Mouse (Mus musculus) megakaryocyte, adult 5-6 weeks (primary cell): ENCODE results near the gene Cd300lf. TPM values are rescaled to one million over a fixed set of nuclear protein-coding genes. Genes with fewer than 3 reads are reported as not detected.

ENCODE experiments used
- ATAC-seq: 2 replicates; pipeline ENCODE4 v1.8.0; 2016; ENCODE audit warnings: mild to moderate bottlenecking, inconsistent platforms; ENCODE audit not compliant: poor library complexity, severe bottlenecking
- total RNA-seq, 2 experiments: library from RNA; stranded (forward) in 1 of 2; stranded (reverse) in 1 of 2; fragments of 153-499, 151-499 nt in 1 of 2; fragments of 221-1000, 200-1000 nt in 1 of 2; gene quantifications; 2 replicates each; pipeline versions ENCODE4 v1.2.3 to v1.2.4; 2015 to 2017

Cd300lf gene
- total RNA-seq, 2 experiments from 2014 or later: 22.9 to 28.1 TPM

- ATAC-seq: no peak
These were observed 52.4 kb downstream of the Cd300lf start for GRCm38 (mm10) chr11:115081373-115081772.

DNA sequence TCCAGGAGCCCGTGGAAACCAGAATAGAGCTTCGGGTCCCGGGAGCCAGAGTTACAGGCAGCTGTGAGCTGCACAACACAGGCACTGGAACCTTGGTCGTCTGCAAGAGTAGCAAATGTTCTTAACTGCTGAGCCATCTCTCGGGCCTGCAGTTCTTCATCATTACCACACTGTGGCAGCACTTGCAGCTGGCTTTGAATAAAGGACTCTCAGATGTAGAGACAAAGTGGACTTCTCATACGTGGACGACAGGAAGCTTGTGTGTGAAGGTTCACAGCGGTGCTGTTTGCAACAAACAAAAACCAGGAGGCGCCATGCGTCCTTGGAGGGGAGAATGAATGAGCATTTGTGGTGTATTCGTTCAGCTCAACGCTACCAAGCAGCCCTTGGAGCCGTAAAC lies 52.9 kb downstream of the Cd300lf start:
- peak; percentile 86 for ATAC-seq

- ATAC-seq: no peak
These were observed 55.1 kb downstream of the Cd300lf start for GRCm38 (mm10) chr11:115078680-115079079.

GRCm38 (mm10) chr11:115077436-115077835 lies 56.4 kb downstream of the Cd300lf start:
- peak; percentile 27; the same call in 1 of the 2 replicates for ATAC-seq

- no peak for ATAC-seq
These were observed 57.9 kb downstream of the Cd300lf start for GRCm38 (mm10) chr11:115075859-115076258.

GRCm38 (mm10) chr11:115075407-115075806 lies 58.4 kb downstream of the Cd300lf start:
- no peak for ATAC-seq

GRCm38 (mm10) chr11:115073002-115073401 lies 60.8 kb downstream of the Cd300lf start:
- no peak for ATAC-seq

DNA sequence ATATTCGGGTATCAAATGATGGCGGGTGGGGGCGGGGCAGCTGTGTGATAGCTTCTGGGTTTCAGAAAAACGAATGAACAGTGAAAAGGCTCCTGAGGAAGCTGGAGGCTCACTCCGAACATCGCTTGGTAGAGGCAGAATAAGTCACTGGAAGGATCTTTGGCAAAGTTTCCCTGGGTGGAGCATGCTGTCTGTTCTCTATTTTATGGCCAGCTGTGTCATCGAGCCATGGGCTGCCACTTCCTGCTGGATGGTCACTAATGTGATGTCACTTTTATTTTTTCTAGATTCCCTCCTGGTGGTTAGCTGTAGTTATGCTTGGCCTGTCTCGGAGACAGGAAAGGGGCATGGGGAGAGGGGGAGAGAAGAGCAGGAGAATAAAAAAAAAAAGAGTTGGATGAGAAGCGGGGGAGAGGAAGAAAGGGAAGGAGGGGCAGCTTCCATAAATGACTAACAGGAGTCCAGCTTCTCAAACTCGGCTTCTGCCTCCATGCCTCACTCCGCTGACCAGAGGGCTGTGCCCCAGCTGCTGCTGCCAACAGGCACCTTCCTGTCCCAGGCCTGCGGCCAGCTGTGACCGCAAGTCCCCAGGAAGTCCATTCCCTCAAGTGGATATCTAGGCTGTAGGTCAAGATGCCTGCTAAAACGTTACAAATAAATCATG lies 62.0 kb downstream of the Cd300lf start:
- peak; percentile 71 for ATAC-seq

GRCm38 (mm10) chr11:115071015-115071551 lies 62.7 kb downstream of the Cd300lf start:
- ATAC-seq: no peak

DNA sequence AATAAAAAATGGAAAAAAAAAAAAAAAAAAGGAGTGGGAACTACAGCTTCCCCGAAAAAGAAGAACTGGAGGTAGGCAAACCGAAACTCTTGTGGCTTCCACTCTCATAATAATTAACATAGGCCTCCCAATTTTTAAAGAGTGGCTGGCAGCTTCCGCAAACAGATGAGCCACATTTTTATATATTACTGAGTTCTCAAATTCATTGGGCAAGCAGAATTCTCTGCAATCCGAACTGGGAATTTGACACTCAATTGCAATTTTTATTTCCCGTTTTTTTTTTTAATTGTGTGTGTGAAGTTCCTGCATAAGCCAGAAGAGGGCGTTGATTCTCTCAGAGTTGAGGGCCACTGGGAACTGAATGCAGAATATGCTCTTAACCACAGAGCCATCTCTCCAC lies 67.0 kb downstream of the Cd300lf start:
- ATAC-seq: peak; percentile 65

Other genes with a start within 250 kb of the Cd300lf start
- 38.1 and 38.5 TPM in 2 replicates for gene Cd300a, start 244.0 kb downstream of the Cd300lf start, total RNA-seq (2015)
- 71.1 and 83.8 TPM in 2 replicates for gene Cd300a, start 244.0 kb downstream of the Cd300lf start, total RNA-seq (2017)
- 107 TPM in 2 replicates for gene Cd300lb, start 199.6 kb downstream of the Cd300lf start, total RNA-seq (2015)
- gene Cd300lb, start 199.6 kb downstream of the Cd300lf start, total RNA-seq (2017): 82.9 and 97.3 TPM in 2 replicates
- 8.6 and 13.3 TPM in 2 replicates for gene Cd300c, start 164.8 kb downstream of the Cd300lf start, total RNA-seq (2015)
- gene Cd300c, start 164.8 kb downstream of the Cd300lf start, total RNA-seq (2017): 1.3 and 3.1 TPM in 2 replicates
- gene Cd300ld, start 144.1 kb downstream of the Cd300lf start, total RNA-seq (2015): 28.7 and 33.7 TPM in 2 replicates
- 28.9 and 30.5 TPM in 2 replicates for gene Cd300ld, start 144.1 kb downstream of the Cd300lf start, total RNA-seq (2017)
- 30.8 and 36.3 TPM in 2 replicates for gene Cd300c2, start 132.1 kb downstream of the Cd300lf start, total RNA-seq (2015)
- gene Cd300c2, start 132.1 kb downstream of the Cd300lf start, total RNA-seq (2017): 23.7 and 26.5 TPM in 2 replicates
- gene Cd300ld2, start 117.8 kb downstream of the Cd300lf start, total RNA-seq (2015): not detected in 2 replicates
- gene Cd300ld2, start 117.8 kb downstream of the Cd300lf start, total RNA-seq (2017): not detected in 2 replicates
- gene Cd300ld4, start 107.0 kb downstream of the Cd300lf start, total RNA-seq (2015): 2.2 TPM in 1 of 2 replicates, not detected in the other
- not detected in 2 replicates for gene Cd300ld4, start 107.0 kb downstream of the Cd300lf start, total RNA-seq (2017)
- gene Cd300ld5, start 96.2 kb downstream of the Cd300lf start, total RNA-seq (2015): 1.1 TPM in 1 of 2 replicates, not detected in the other
- gene Cd300ld5, start 96.2 kb downstream of the Cd300lf start, total RNA-seq (2017): not detected in 2 replicates
- 23.8 and 26.2 TPM in 2 replicates for gene Cd300ld3, start 85.6 kb downstream of the Cd300lf start, total RNA-seq (2015)
- 6.7 and 7.6 TPM in 2 replicates for gene Cd300ld3, start 85.6 kb downstream of the Cd300lf start, total RNA-seq (2017)
- gene Cd300e, start 71.8 kb downstream of the Cd300lf start, total RNA-seq (2015): 1.7 and 2.6 TPM in 2 replicates
- gene Cd300e, start 71.8 kb downstream of the Cd300lf start, total RNA-seq (2017): 0.61 and 1.7 TPM in 2 replicates
- 4.8 and 6.2 TPM in 2 replicates for gene Rab37, start 42.6 kb downstream of the Cd300lf start, total RNA-seq (2015)
- gene Rab37, start 42.6 kb downstream of the Cd300lf start, total RNA-seq (2017): 8.9 and 15.0 TPM in 2 replicates
- 77.6 and 92.0 TPM in 2 replicates for gene Slc9a3r1, start 29.3 kb upstream of the Cd300lf start, total RNA-seq (2015)
- 87.5 and 88.7 TPM in 2 replicates for gene Slc9a3r1, start 29.3 kb upstream of the Cd300lf start, total RNA-seq (2017)
- gene Tmem104, start 53.5 kb upstream of the Cd300lf start, total RNA-seq (2015): 23.9 and 25.7 TPM in 2 replicates
- 6.1 and 8.7 TPM in 2 replicates for gene Tmem104, start 53.5 kb upstream of the Cd300lf start, total RNA-seq (2017)
- 16.1 and 17.7 TPM in 2 replicates for gene Nat9, start 53.9 kb upstream of the Cd300lf start, total RNA-seq (2015)
- gene Nat9, start 53.9 kb upstream of the Cd300lf start, total RNA-seq (2017): 23.9 and 36.1 TPM in 2 replicates
- 0.05 TPM in 1 of 2 replicates, not detected in the other for gene Grin2c, start 133.3 kb upstream of the Cd300lf start, total RNA-seq (2015)
- not detected in 2 replicates for gene Grin2c, start 133.3 kb upstream of the Cd300lf start, total RNA-seq (2017)
- 4.4 and 5.6 TPM in 2 replicates for gene Fdxr, start 143.1 kb upstream of the Cd300lf start, total RNA-seq (2015)
- 9.9 and 14.3 TPM in 2 replicates for gene Fdxr, start 143.1 kb upstream of the Cd300lf start, total RNA-seq (2017)
- 0.58 and 0.71 TPM in 2 replicates for gene Fads6, start 163.7 kb upstream of the Cd300lf start, total RNA-seq (2015)
- 1.4 and 2.3 TPM in 2 replicates for gene Fads6, start 163.7 kb upstream of the Cd300lf start, total RNA-seq (2017)
- not detected in 2 replicates for gene Otop2, start 173.2 kb upstream of the Cd300lf start, total RNA-seq (2015)
- not detected in 2 replicates for gene Otop2, start 173.2 kb upstream of the Cd300lf start, total RNA-seq (2017)
- not detected in 2 replicates for gene Ush1g, start 188.0 kb upstream of the Cd300lf start, total RNA-seq (2015)
- not detected in 2 replicates for gene Ush1g, start 188.0 kb upstream of the Cd300lf start, total RNA-seq (2017)
- not detected in 2 replicates for gene Otop3, start 200.7 kb upstream of the Cd300lf start, total RNA-seq (2015)
- gene Otop3, start 200.7 kb upstream of the Cd300lf start, total RNA-seq (2017): not detected in 2 replicates
- gene Hid1, start 233.8 kb upstream of the Cd300lf start, total RNA-seq (2015): 0.27 TPM in 1 of 2 replicates, not detected in the other
- gene Hid1, start 233.8 kb upstream of the Cd300lf start, total RNA-seq (2017): 0.07 and 0.16 TPM in 2 replicates
- 0.21 and 0.58 TPM in 2 replicates for gene Cdr2l, start 247.9 kb upstream of the Cd300lf start, total RNA-seq (2015)
- gene Cdr2l, start 247.9 kb upstream of the Cd300lf start, total RNA-seq (2017): 0.24 and 0.59 TPM in 2 replicates